Mouse (Mus musculus) spleen, adult 2 months (tissue): ENCODE data around the gene Gng5.

Experiments
- CTCF ChIP-seq: fragments of 200-500 bp; IDR thresholded peaks from 2 replicates; pipeline ENCODE4 v1.5.1; 2011; ENCODE audit warnings: mild to moderate bottlenecking, inconsistent platforms; ENCODE audit not compliant: insufficient read depth, insufficient read length, insufficient replicate concordance; ENCODE audit errors: extremely low read depth
- POLR2A ChIP-seq: fragments of 200-500 bp; IDR thresholded peaks from 2 replicates; pipeline ENCODE4 v1.6.1; 2011; ENCODE audit warnings: low read depth, low read length, inconsistent platforms

GRCm38 (mm10) chr3:146506711-146507110 lies 7.1 kb downstream of the Gng5 start:
- TF ChIP-seq CTCF (no peak), POLR2A (no peak)
